Comparison of ENCODE assay signal across 8 mouse cellular contexts in genomic region chr19:7307995-7308770, GRCm38 (mm10). TPM values are rescaled to one million over a fixed set of nuclear protein-coding genes. Genes with fewer than 3 reads are reported as not detected.
A peak's percentile ranks its signal among the peaks of the same experiment; 100 is the strongest.
DNase-seq lines count a peak whose midpoint lies in the region; ATAC-seq and TF ChIP-seq lines count a peak whose summit lies in the region.

No protein-coding gene starts in this region.

- H3K9ac ChIP-seq in neural tube, embryonic 11.5 days (ENCODE audit: low read length) = no peak overlapping the region
- H3K9ac ChIP-seq in intestine, embryonic 16.5 days (ENCODE audit: low read depth, low read length) = peak overlapping the region; percentile 34; the same call in 1 of the 2 replicates
- peak overlapping the region; percentile 29 for H3K9ac ChIP-seq in liver, embryonic 14.5 days (replicated peaks)
- H3K9ac ChIP-seq in neural tube, embryonic 13.5 days = peak overlapping the region; percentile 55; the same call in 1 of the 2 replicates

- WGBS in neural tube, embryonic 11.5 days = 47% methylated on average over 8 of the region's 8 CpGs
- WGBS in intestine, embryonic 16.5 days = 40% methylated on average over 8 of the region's 8 CpGs
- WGBS in liver, embryonic 14.5 days (ENCODE audit: insufficient replicate concordance) = 12% methylated on average over 8 of the region's 8 CpGs
- WGBS in neural tube, embryonic 13.5 days = 23% methylated on average over 8 of the region's 8 CpGs

- H3K4me2 ChIP-seq in neural tube, embryonic 11.5 days (ENCODE audit: low read depth) = no peak overlapping the region
- peak overlapping the region; percentile 26; the same call in 1 of the 2 replicates for H3K4me2 ChIP-seq in intestine, embryonic 16.5 days (ENCODE audit: low read depth, low read length)
- peak overlapping the region; percentile 69 for H3K4me2 ChIP-seq in liver, embryonic 14.5 days (ENCODE audit: low read depth)
- peak overlapping the region; percentile 14; the same call in 1 of the 2 replicates for H3K4me2 ChIP-seq in neural tube, embryonic 13.5 days

- no peaks in the 10 kb centered on the region for H3K27me3 ChIP-seq in neural tube, embryonic 11.5 days (ENCODE audit: control insufficient read depth, insufficient read depth, low read length)
- no peaks in the 10 kb centered on the region for H3K27me3 ChIP-seq in intestine, embryonic 16.5 days (replicated peaks; ENCODE audit: control insufficient read depth, insufficient read depth, low read length)
- no peaks in the 10 kb centered on the region for H3K27me3 ChIP-seq in liver, embryonic 14.5 days (ENCODE audit: control insufficient read depth, insufficient read depth, low read length)
- no peaks in the 10 kb centered on the region for H3K27me3 ChIP-seq in neural tube, embryonic 13.5 days

- no peaks in the 10 kb centered on the region for H3K9me3 ChIP-seq in neural tube, embryonic 11.5 days (ENCODE audit: control insufficient read depth, low read length)
- no peaks in the 10 kb centered on the region for H3K9me3 ChIP-seq in intestine, embryonic 16.5 days (ENCODE audit: control insufficient read depth, low read length)
- no peaks in the 10 kb centered on the region for H3K9me3 ChIP-seq in liver, embryonic 14.5 days (ENCODE audit: control insufficient read depth, low read length)
- no peaks in the 10 kb centered on the region for H3K9me3 ChIP-seq in neural tube, embryonic 13.5 days

- peak; percentile 23 for DNase-seq in neural tube, embryonic 11.5 days (ENCODE audit: low spot score)
- no peak for DNase-seq in neural tube, embryonic 10.5 days (ENCODE audit: extremely low spot score, low spot score)
- DNase-seq in liver, embryonic 14.5 days (ENCODE audit: low read depth in 3 of 3, low spot score in 3 of 3) = peak; percentile 40 to 54 (median 46)

- TF ChIP-seq CTCF in liver, embryonic 14.5 days (IDR thresholded peaks at IDR 0.05; ENCODE audit: low read depth) = no peak

- H3K36me3 ChIP-seq in neural tube, embryonic 11.5 days (ENCODE audit: control insufficient read depth, insufficient read depth, low read length) = no peaks in the 10 kb centered on the region
- H3K36me3 ChIP-seq in intestine, embryonic 16.5 days (ENCODE audit: control insufficient read depth, insufficient read depth, low read length) = no peaks in the 10 kb centered on the region
- H3K36me3 ChIP-seq in liver, embryonic 14.5 days (replicated peaks; ENCODE audit: control insufficient read depth, insufficient read depth, low read depth) = no peaks in the 10 kb centered on the region
- no peaks in the 10 kb centered on the region for H3K36me3 ChIP-seq in neural tube, embryonic 13.5 days

- peak overlapping the region; percentile 35; the same call in 1 of the 2 replicates for H3K27ac ChIP-seq in neural tube, embryonic 11.5 days (ENCODE audit: low read depth, low read length)
- H3K27ac ChIP-seq in intestine, embryonic 16.5 days (ENCODE audit: low read length) = peak overlapping the region; percentile 68
- peak overlapping the region; percentile 32 for H3K27ac ChIP-seq in liver, embryonic 14.5 days
- H3K27ac ChIP-seq in neural tube, embryonic 13.5 days (replicated peaks) = peak overlapping the region; percentile 68

- ATAC-seq in neural tube, embryonic 11.5 days (ENCODE audit: insufficient read depth, low FRiP score, low TSS enrichment) = no peak; the same call in 1 of the 2 replicates
- peak; percentile 68 for ATAC-seq in erythroid progenitor cell, adult 5-6 weeks (replicated peaks; ENCODE audit: low FRiP score, poor library complexity, severe bottlenecking)
- peak; percentile 55 for ATAC-seq in intestine, embryonic 16.5 days
- peak; percentile 77 for ATAC-seq in liver, embryonic 14.5 days (ENCODE audit: insufficient read depth)
- ATAC-seq in neural tube, embryonic 13.5 days (ENCODE audit: low read depth) = peak; percentile 64
- ATAC-seq in CD4-positive, CD25-positive, alpha-beta regulatory T cell, adult 4 months = no peak
- no peak for ATAC-seq in megakaryocyte, adult 5-6 weeks (ENCODE audit: poor library complexity, severe bottlenecking)

- H3K4me3 ChIP-seq in neural tube, embryonic 11.5 days (ENCODE audit: low read depth, low read length) = no peak overlapping the region
- H3K4me3 ChIP-seq in intestine, embryonic 16.5 days (ENCODE audit: low read length) = no peak overlapping the region
- peak overlapping the region in 1 of 2 experiments; percentile 6; a peak in 1 of 4 replicates for H3K4me3 ChIP-seq in liver, embryonic 14.5 days (ENCODE audit: insufficient read depth in 1 of 2, low read depth in 2 of 2, low read length in 2 of 2)
- H3K4me3 ChIP-seq in neural tube, embryonic 13.5 days = no peak overlapping the region

- peak; percentile 67; the same call in 1 of the 2 replicates for TF ChIP-seq EP300 in liver, embryonic 14.5 days (IDR thresholded peaks at IDR 0.05; ENCODE audit: low read depth)

- peaks cover 20% of the 10 kb centered on the region for H3K4me1 ChIP-seq in neural tube, embryonic 11.5 days (ENCODE audit: control insufficient read depth, insufficient read depth, low read length)
- H3K4me1 ChIP-seq in intestine, embryonic 16.5 days (ENCODE audit: control insufficient read depth, insufficient read depth, low read length) = peaks cover 65% of the 10 kb centered on the region
- H3K4me1 ChIP-seq in liver, embryonic 14.5 days (replicated peaks; ENCODE audit: control insufficient read depth in 2 of 2, insufficient read depth in 2 of 2, low read length in 1 of 2) = peaks cover 72 to 73% of the 10 kb centered on the region in 2 experiments
- peaks cover 72% of the 10 kb centered on the region for H3K4me1 ChIP-seq in neural tube, embryonic 13.5 days (replicated peaks)

RNA-seq across cellular contexts. Expression of gene Mark2, which starts 33.5 kb away (rescaled TPM):
- polyA plus RNA-seq in neural tube, embryonic 11.5 days (2014; fragmentation: Nextera tagmentation; extraction: Ambion mirVana) = 49.6 and 58.4 TPM in 2 replicates
- total RNA-seq in erythroid progenitor cell, adult 5-6 weeks (2015; ENCODE audit: low replicate concordance) = 48.7 and 54.1 TPM in 2 replicates
- 38.4 and 51.5 TPM in 2 replicates for total RNA-seq in erythroid progenitor cell, adult 5-6 weeks (2017; ENCODE audit: low replicate concordance)
- 39.1 and 41.4 TPM in 2 replicates for polyA plus RNA-seq in intestine, embryonic 16.5 days (2015; fragmentation: Nextera tagmentation; extraction: Ambion mirVana)
- polyA plus RNA-seq in liver, embryonic 14.5 days (2012; rRNA removed) = 14.2 and 17.4 TPM in 2 replicates
- polyA plus RNA-seq in liver, embryonic 14.5 days (2014; fragmentation: Nextera tagmentation; extraction: Ambion mirVana) = 14.3 and 18.9 TPM in 2 replicates
- polyA plus RNA-seq in neural tube, embryonic 13.5 days (2015; fragmentation: Nextera tagmentation; extraction: Ambion mirVana) = 45.3 and 48.0 TPM in 2 replicates
- 10 to 100 TPM; 53.0 to 75.8 TPM for polyA plus RNA-seq in CD4-positive, CD25-positive, alpha-beta regulatory T cell, adult 4 months (2017; shearing (Covaris generic))
- total RNA-seq in megakaryocyte, adult 5-6 weeks (2015) = 75.6 and 81.8 TPM in 2 replicates
- 25.9 and 27.6 TPM in 2 replicates for total RNA-seq in megakaryocyte, adult 5-6 weeks (2017)

RNA-seq across cellular contexts. Expression of gene Rcor2, which starts 41.1 kb away (rescaled TPM):
- polyA plus RNA-seq in neural tube, embryonic 11.5 days (2014; fragmentation: Nextera tagmentation; extraction: Ambion mirVana) = 34.9 and 36.8 TPM in 2 replicates
- 2.2 TPM in 1 of 2 replicates, not detected in the other for total RNA-seq in erythroid progenitor cell, adult 5-6 weeks (2015; ENCODE audit: low replicate concordance)
- 0.53 TPM in 1 of 2 replicates, not detected in the other for total RNA-seq in erythroid progenitor cell, adult 5-6 weeks (2017; ENCODE audit: low replicate concordance)
- polyA plus RNA-seq in intestine, embryonic 16.5 days (2015; fragmentation: Nextera tagmentation; extraction: Ambion mirVana) = 6.5 and 9.0 TPM in 2 replicates
- polyA plus RNA-seq in liver, embryonic 14.5 days (2012; rRNA removed) = 1.7 and 2.0 TPM in 2 replicates
- polyA plus RNA-seq in liver, embryonic 14.5 days (2014; fragmentation: Nextera tagmentation; extraction: Ambion mirVana) = 0.36 and 0.58 TPM in 2 replicates
- polyA plus RNA-seq in neural tube, embryonic 13.5 days (2015; fragmentation: Nextera tagmentation; extraction: Ambion mirVana) = 31.0 and 31.1 TPM in 2 replicates
- polyA plus RNA-seq in CD4-positive, CD25-positive, alpha-beta regulatory T cell, adult 4 months (2017; shearing (Covaris generic)) = under 1 TPM in 1 of 2 experiments, not detected in 1; 0.42 TPM
- total RNA-seq in megakaryocyte, adult 5-6 weeks (2015) = 0.45 TPM in 1 of 2 replicates, not detected in the other
- 0.08 and 1.9 TPM in 2 replicates for total RNA-seq in megakaryocyte, adult 5-6 weeks (2017)

Comparison
In these comparisons a context has a peak if more than half of its experiments do, and no peak if none do; other contexts are left out.
1. ATAC-seq: peak in erythroid progenitor cell, adult 5-6 weeks (single experiment), intestine, embryonic 16.5 days (single experiment), liver, embryonic 14.5 days (single experiment) and neural tube, embryonic 13.5 days (single experiment); none in neural tube, embryonic 11.5 days (single experiment), CD4-positive, CD25-positive, alpha-beta regulatory T cell, adult 4 months (single experiment) and megakaryocyte, adult 5-6 weeks (single experiment).
2. Peak in every context shown above with its lines, with median percentiles within 50 percentile points of each other: H3K27ac ChIP-seq.